Mouse (Mus musculus) adrenal gland, postnatal 4 days (tissue): ENCODE measurements around the gene Pnpla6. TPM values are rescaled to one million over a fixed set of nuclear protein-coding genes. Genes with fewer than 3 reads are reported as not detected.

Source experiments
- DNase-seq, 2 experiments: peaks; one replicate each; pipeline ENCODE4 v3.0.0; 2021 to 2022; ENCODE audit warnings: low spot score in 2 of 2, mixed read lengths in 2 of 2
- total RNA-seq, 2 experiments: library from RNA; stranded (reverse); gene quantifications; 2 replicates each; pipeline ENCODE4 v1.2.3; 2021

Pnpla6 gene
- total RNA-seq, 2 experiments from 2014 or later = 44.4 to 47.5 TPM

DNA sequence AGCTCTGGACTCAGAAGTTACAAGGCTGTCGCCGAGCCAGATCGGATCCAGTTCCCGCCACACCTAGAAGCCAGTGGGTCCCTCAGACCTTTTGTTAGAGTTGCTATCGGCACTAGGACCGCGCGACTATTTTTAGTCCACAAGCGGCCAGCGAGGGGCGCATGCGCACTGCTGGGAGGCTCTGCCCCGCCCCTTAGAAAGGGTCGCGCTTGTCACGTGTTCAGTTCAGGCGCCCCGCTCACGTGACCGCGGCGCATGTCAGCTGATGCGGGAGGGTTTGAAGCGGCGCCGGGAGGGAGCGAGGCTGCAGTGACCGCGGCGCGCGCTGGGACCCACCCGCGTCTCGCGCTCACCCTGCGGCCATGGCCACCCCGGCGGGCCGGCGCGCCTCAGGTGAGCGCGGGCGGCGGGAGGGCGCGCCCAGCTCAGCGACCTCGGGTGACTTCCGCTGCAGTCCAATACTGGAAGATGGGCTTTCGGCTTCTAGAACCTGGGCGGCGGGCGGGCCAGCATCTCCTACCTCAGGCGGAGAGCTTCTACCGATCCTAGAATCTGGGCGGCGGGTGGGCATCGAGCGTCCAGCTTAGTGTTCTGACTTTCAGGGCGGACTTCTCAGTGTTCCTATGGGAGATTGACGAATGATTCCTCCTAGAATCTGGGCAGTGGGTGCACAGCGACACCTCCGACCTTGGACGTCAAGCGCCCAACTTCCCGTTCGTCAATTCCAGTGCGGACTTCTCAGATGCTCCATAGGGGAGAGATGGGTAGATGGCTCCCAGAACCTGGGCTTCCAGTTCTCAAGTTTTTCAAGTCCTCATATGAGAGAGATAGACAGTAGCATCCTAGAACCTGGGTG lies 14.7 kb upstream of the Pnpla6 start, which contains the start of gene Mcoln1:
Mcoln1 (plus strand) TSS at position 223 of the 856 bp plus-strand sequence.
- peak; percentile 93 to 97 for DNase-seq

- DNase-seq = no peak
Measured at GRCm38 (mm10) chr8:3502217-3502616, 13.0 kb upstream of the Pnpla6 start.

- no peak for DNase-seq
Measured at GRCm38 (mm10) chr8:3507979-3508754, 7.0 kb upstream of the Pnpla6 start.

- no peak for DNase-seq
Measured at GRCm38 (mm10) chr8:3514681-3515247, 420 bp upstream of the Pnpla6 start.

DNA sequence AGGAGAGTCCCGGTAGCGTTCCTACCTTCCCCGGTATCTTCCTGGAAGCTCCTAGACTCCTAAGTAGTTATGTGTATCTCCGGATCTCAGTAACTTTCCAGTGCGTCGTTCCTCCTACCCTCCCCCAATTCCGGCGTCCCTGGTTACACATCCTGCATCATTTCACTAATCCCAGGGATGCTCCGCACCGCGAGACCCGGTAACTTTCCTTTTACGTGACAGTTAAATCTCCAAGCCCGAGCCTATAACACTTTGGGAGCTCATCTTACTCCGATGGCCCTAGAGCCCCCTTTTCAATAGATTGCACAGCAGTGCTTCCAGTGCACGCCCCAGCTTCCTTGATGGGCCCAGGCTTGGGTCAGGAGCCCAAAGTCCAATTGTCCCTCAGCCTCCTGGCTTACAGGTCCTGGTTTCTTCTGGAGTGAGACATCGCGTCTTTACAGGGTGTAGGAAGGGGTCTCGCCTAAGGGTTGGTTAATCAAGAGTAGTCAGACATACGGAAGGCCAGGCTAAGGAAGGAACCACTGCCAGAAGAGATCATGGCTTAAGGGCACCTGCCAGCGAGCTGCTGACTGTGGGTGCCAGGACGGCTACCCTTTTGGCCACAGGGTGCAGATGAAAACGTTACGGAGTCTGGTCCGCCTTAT lies 710 bp downstream of the Pnpla6 start:
- peak in 1 of 2 experiments; percentile 34 for DNase-seq

- DNase-seq = peak; percentile 55 to 81
Measured at GRCm38 (mm10) chr8:3516450-3517116, 1.4 kb downstream of the Pnpla6 start.

- DNase-seq = no peak
Measured at GRCm38 (mm10) chr8:3517117-3517495, 1.9 kb downstream of the Pnpla6 start.

DNA sequence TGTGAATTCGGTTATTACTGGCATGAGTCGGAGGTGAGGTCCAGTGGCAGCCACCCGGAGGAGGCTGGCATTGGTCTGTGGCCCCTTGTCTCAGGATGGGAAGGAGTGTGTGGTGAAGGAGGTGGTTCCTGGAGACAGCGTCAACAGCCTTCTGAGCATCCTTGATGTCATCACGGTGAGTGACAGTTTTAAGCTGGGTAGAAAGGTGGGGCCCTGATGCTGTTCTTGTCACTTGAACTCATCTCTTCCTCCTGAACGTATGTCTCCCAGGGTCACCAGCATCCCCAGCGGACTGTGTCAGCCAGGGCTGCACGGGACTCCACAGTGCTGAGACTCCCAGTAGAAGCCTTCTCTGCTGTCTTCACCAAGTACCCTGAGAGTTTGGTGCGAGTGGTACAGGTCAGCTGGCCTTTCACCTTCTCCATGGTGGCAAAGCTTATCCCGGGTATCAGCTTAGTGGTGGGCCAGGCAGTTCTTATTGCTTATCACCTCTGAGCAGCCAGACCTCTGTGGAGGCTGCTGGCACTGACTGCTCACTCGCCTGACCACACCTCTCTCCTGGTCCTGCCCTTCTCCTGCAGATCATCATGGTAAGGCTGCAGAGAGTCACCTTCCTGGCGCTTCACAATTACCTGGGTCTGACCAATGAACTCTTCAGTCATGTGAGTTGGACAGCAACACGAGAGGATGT lies 7.0 kb downstream of the Pnpla6 start:
- no peak for DNase-seq

GRCm38 (mm10) chr8:3530816-3531215 lies 15.6 kb downstream of the Pnpla6 start:
- no peak for DNase-seq

DNA sequence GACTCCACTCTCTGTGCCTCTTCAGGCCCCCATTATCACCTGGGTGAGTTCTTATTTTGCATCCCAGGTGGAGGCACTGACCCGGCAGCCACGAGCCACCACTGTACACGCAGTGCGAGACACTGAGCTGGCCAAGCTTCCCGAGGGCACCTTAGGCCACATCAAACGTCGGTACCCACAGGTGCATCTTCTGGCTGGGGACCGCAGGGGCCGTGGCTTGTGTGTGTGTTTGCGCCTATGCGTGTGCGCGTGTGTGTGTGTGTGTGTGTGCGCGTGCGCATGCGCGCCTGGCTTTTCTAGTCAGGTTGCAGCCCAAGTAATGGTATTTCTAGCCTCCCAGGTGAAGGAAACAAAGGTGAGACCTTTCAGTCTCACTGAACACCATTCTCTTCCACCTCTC lies 16.8 kb downstream of the Pnpla6 start:
- DNase-seq = no peak

DNA sequence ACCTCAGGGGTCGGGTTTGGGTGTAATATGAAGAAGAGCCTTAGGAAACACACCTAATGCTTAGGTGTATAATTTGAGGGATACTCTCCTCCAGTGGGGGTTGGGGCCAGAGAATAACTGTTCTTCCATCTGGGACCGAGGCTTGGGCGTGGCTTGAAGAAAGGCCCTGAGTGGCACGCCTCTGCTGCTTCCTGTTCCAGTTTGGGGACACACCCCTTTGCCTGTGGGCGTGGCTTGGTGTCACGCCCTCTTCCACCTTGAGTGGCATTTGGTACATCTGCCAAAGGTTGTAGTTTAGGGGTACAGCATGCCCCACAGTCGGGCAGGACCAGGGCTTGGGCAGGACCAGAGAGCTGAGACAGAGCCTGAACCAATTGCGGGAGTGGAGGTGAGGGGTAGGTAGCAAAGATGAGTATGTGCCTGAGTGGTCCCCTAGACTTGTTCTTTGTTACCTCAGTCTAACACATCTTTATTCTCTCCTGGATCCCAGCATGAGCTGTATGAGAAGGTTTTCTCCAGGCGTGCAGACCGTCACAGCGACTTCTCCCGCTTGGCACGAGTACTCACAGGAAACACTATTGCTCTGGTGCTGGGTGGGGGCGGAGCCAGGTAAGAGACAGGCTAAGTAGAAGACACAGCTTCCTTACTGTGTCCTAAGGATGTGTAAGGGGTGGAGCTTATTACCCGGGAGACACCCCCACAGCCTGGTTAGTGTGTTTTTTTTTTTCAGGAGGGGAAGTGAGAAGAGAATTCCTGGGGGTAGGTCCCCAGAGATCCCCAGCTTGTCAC lies 21.1 kb downstream of the Pnpla6 start:
- no peak for DNase-seq

DNA sequence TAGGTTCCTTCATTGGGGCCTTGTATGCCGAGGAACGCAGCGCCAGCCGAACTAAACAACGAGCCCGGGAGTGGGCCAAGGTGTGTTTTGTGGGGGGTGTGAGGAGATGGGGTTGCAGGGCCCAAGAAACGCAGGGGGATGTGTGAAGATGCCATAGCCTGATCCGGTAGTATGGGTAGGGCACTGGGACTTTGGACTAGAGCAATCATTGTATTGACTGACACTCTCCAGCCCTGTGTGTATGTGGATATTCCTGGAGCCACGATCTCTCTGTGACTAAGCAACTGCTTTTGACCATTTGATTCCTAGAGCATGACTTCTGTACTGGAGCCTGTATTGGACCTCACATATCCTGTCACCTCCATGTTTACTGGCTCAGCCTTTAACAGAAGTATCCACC lies 21.8 kb downstream of the Pnpla6 start:
- no peak for DNase-seq

DNA sequence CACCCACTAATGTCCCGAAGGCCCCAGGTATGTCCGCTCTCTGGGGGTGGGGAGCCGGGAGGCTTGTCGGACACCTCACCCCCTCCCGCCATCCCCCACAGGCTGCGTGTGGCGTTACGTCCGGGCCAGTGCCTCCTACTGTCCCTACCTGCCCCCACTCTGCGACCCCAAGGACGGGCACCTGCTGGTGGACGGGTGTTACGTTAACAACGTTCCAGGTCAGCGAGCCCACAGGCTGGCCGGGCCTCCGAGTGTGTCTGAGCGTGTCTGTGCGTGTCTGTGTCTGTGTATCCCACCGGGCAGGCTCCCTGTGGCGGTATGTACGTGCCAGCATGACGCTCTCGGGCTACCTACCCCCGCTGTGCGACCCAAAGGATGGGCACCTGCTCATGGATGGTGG lies 22.5 kb downstream of the Pnpla6 start:
- no peak for DNase-seq

DNA sequence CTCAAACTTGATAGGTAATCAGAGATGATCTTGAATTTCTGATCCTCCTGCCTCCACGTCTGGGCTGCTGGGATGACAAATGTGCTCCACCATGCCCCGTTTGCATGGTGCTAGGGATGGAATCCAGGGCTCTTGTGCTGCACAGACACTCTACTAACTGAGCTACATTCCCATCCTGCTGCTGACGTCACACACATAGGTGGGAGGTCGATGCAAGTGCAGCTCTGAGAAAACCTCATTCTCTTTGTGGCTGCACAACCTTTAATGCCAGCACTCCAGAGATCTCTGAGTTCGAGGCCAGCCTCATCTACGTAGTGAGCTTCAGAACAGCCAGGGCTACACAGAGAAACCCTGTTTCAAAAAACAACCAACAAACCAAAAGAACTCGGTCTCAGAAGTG lies 24.0 kb downstream of the Pnpla6 start:
- no peak for DNase-seq

GRCm38 (mm10) chr8:3540076-3540475 lies 24.9 kb downstream of the Pnpla6 start:
- no peak for DNase-seq

- no peak for DNase-seq
Measured at GRCm38 (mm10) chr8:3546511-3546910, 31.3 kb downstream of the Pnpla6 start.

GRCm38 (mm10) chr8:3552240-3552639 lies 37.1 kb downstream of the Pnpla6 start:
- no peak for DNase-seq

- no peak for DNase-seq
Measured at GRCm38 (mm10) chr8:3556114-3556513, 40.9 kb downstream of the Pnpla6 start.

GRCm38 (mm10) chr8:3567641-3568371 lies 52.6 kb downstream of the Pnpla6 start, which contains the start of gene C330021F23Rik:
TSS of gene C330021F23Rik (plus strand) at chr8:3567990.
- DNase-seq = no peak
